Mouse (Mus musculus) heart, adult 2 months (tissue): Measurements from ENCODE around the gene Pdzd2.

Source experiments
- EP300 ChIP-seq: fragments of 200-500 bp; IDR thresholded peaks from 2 replicates; pipeline ENCODE4 v1.6.1; 2011; ENCODE audit warnings: low read depth, low read length, control low read depth; ENCODE audit not compliant: insufficient read depth
- POLR2A ChIP-seq: fragments of 200-500 bp; IDR thresholded peaks from 2 replicates; pipeline ENCODE4 v1.6.1; 2011; ENCODE audit warnings: mild to moderate bottlenecking, low read depth, low read length, control low read depth; ENCODE audit not compliant: insufficient read depth

GRCm38 (mm10) chr15:12513526-12513925 is 226.2 kb downstream of the Pdzd2 start:
- no peak for TF ChIP-seq POLR2A
- TF ChIP-seq EP300: no peak
